Mouse (Mus musculus) neutrophil, adult 5-6 weeks (primary cell): ENCODE results near the gene Sytl4. TPM values are rescaled to one million over a fixed set of nuclear protein-coding genes. Genes with fewer than 3 reads are reported as not detected.

Source experiments
- ATAC-seq: fragments of 151-379, 151-347 bp; 2 replicates; pipeline ENCODE4 v1.8.0; 2017; ENCODE audit warnings: mild to moderate bottlenecking, moderate TSS enrichment; ENCODE audit not compliant: insufficient number of reproducible peaks, poor library complexity, low FRiP score, severe bottlenecking; ENCODE audit errors: extremely low read depth
- total RNA-seq: library from RNA; stranded (forward); fragments of 200-1000 nt; gene quantifications from 2 replicates; pipeline ENCODE4 v1.2.3, GENCODE M21; 2017

Gene Sytl4
- total RNA-seq, 1 experiment from 2014 or later, result 2.8 TPM

DNA sequence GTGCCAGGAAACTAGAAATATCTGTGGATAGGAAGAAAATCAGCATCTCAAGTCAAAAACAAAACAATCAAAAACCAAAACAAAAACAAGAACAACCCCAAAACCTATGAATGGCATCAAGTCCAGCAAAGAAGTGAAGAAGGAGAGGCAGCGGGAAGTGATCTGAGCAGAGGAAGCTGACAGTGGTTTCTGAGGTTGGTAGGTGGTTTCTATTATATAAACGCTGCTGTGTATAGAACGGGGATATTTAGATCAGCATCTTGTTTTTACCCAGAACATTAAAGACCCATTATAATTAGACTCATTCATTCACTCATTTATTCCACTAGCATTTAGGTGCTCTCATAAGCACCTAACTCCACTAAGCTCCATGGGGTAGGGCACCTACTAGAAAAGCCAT is 94.3 kb downstream of the Sytl4 start:
- ATAC-seq, result no peak

Other genes starting within 250 kb of the Sytl4 start
- gene Tnmd, start 130.8 kb downstream of the Sytl4 start, total RNA-seq, result not detected in 2 replicates
- 2.2 TPM in 1 of 2 replicates, not detected in the other for gene Tspan6, start 83.4 kb downstream of the Sytl4 start, total RNA-seq
- gene Srpx2, start 73.4 kb downstream of the Sytl4 start, total RNA-seq, result not detected in 2 replicates
- gene Cstf2, start 77.4 kb upstream of the Sytl4 start, total RNA-seq, result 36.8 and 42.7 TPM in 2 replicates
- gene Xkrx, start 180.3 kb upstream of the Sytl4 start, total RNA-seq, result 6.8 and 12.0 TPM in 2 replicates
- gene Arl13a, start 205.7 kb upstream of the Sytl4 start, total RNA-seq, result not detected in 2 replicates
- gene Nox1, start 240.1 kb upstream of the Sytl4 start, total RNA-seq, result 2.0 TPM in 1 of 2 replicates, not detected in the other